Mouse (Mus musculus): ENCODE measurements around the gene Rbm38. TPM values are rescaled to one million over a fixed set of nuclear protein-coding genes. Genes with fewer than 3 reads are reported as not detected.

The Rbm38 gene
- polyA plus RNA-seq, 1 experiment: 148 TPM

DNA sequence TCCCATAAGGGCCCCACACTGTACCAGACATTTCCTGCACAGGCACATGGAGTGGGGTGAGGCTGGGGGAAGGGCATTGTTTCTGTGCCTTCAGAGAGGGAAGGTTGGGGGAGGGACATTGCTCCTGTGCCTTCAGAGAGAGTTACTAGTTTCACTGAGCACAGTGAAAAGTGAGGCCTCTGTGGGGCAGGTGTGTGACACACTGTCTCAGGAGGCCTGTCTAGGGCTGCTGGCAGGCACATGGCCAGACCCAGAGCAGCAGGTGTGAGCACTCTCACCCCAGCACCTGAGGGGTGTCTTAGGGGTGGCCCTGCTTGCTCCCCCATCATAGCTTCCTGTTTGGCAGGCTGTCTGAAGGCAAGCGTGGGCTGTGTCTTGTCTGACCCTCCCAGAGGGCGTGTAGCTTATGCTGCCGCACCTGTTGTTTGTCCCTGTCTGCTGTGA lies 6.4 kb downstream of the Rbm38 start:
- Histone ChIP-seq H3K36me3 (ENCODE audit: control insufficient read depth, insufficient read depth, low read length) (peaks cover 10% of the 10 kb centered on the region; the same call in 1 of the 2 replicates), H3K4me1 (ENCODE audit: control insufficient read depth, insufficient read depth, insufficient read length, low read length) (peaks cover 63% of the 10 kb centered on the region), H3K27ac (ENCODE audit: insufficient read depth, low read depth, low read length) (peak overlapping the region; percentile 32), H3K4me3 (ENCODE audit: low read depth, low read length) (0 out of 2 replicates have a peak overlapping the region, but pooled peaks have one; percentile 1), H3K27me3 (ENCODE audit: control insufficient read depth, insufficient read depth, low read length) (no peaks in the 10 kb centered on the region)
- 19% methylated on average over 3 of the region's 3 CpGs for WGBS
- TF ChIP-seq POLR2A (IDR thresholded peaks at IDR 0.05; ENCODE audit: low read depth, low read length) (0 out of 2 replicates have a peak, but pooled peaks have one; percentile 19), CTCF (IDR thresholded peaks at IDR 0.05; ENCODE audit: extremely low read depth, insufficient read length, insufficient replicate concordance, low read depth, low read length) (no peak)

DNA sequence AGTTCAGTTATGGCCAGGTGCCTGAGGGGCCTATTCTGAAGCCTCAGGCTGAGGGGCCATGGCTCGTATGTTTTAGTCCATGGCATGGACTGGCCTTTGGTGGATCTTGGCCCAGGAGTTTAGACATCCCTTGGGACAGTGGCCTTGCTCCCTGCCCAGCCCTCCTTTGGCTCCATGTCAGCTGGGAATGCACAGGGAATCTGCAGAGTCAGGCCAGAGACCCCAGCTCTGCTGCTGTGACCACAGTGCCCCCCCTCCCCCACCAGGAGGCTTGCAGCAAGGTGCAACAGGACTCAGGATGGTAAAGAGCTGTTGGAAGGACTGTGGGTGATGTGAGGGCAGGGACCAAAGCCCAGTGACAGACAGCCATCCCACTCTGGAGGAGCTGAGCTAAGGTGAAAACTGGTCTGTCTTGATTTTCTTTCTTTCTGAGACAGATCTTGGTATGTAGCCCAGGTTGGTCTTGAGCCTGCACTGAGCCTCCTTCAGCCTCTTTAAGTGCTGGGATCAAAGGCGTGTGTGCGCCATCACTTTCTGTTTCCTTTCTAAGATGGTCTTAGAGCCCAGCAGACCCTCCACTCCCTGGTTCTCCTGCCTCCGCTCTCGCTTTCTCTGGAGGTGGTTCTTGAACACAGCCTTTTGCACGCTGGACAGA lies 7.0 kb downstream of the Rbm38 start:
- H3K27me3 ChIP-seq (ENCODE audit: control insufficient read depth, insufficient read depth, low read length): no peaks in the 10 kb centered on the region
- peaks cover 67% of the 10 kb centered on the region for H3K4me1 ChIP-seq (ENCODE audit: control insufficient read depth, insufficient read depth, insufficient read length, low read length)
- WGBS: 55% methylated on average over 6 of the region's 6 CpGs
- no peak overlapping the region for H3K4me3 ChIP-seq (ENCODE audit: low read depth, low read length)
- peaks cover 10% of the 10 kb centered on the region; the same call in 1 of the 2 replicates for H3K36me3 ChIP-seq (ENCODE audit: control insufficient read depth, insufficient read depth, low read length)
- no peak for TF ChIP-seq CTCF (IDR thresholded peaks at IDR 0.05; ENCODE audit: extremely low read depth, insufficient read length, insufficient replicate concordance, low read depth, low read length)
- no peak for TF ChIP-seq POLR2A (IDR thresholded peaks at IDR 0.05; ENCODE audit: low read depth, low read length)
- H3K27ac ChIP-seq (ENCODE audit: insufficient read depth, low read depth, low read length): peak overlapping the region; percentile 39

- H3K36me3 ChIP-seq (ENCODE audit: control insufficient read depth, insufficient read depth, low read length): peaks cover 10% of the 10 kb centered on the region; the same call in 1 of the 2 replicates
- 39% methylated on average over 4 of the region's 4 CpGs for WGBS
- H3K4me3 ChIP-seq (ENCODE audit: low read depth, low read length): no peak overlapping the region
- H3K27me3 ChIP-seq (ENCODE audit: control insufficient read depth, insufficient read depth, low read length): no peaks in the 10 kb centered on the region
- peaks cover 63% of the 10 kb centered on the region for H3K4me1 ChIP-seq (ENCODE audit: control insufficient read depth, insufficient read depth, insufficient read length, low read length)
- no peak overlapping the region for H3K27ac ChIP-seq (ENCODE audit: insufficient read depth, low read depth, low read length)
- no peak; the same call in 1 of the 2 replicates for TF ChIP-seq POLR2A (IDR thresholded peaks at IDR 0.05; ENCODE audit: low read depth, low read length)
These were observed 7.7 kb downstream of the Rbm38 start for GRCm38 (mm10) chr2:173027824-173028495.

GRCm38 (mm10) chr2:173028508-173029031 lies 8.3 kb downstream of the Rbm38 start:
- no peak overlapping the region for H3K27ac ChIP-seq (ENCODE audit: insufficient read depth, low read depth, low read length)
- no peak overlapping the region for H3K4me3 ChIP-seq (ENCODE audit: low read depth, low read length)
- H3K27me3 ChIP-seq (ENCODE audit: control insufficient read depth, insufficient read depth, low read length): no peaks in the 10 kb centered on the region
- no peak for TF ChIP-seq CTCF (IDR thresholded peaks at IDR 0.05; ENCODE audit: extremely low read depth, insufficient read length, insufficient replicate concordance, low read depth, low read length)
- no peak for TF ChIP-seq POLR2A (IDR thresholded peaks at IDR 0.05; ENCODE audit: low read depth, low read length)
- peaks cover 60% of the 10 kb centered on the region for H3K4me1 ChIP-seq (ENCODE audit: control insufficient read depth, insufficient read depth, insufficient read length, low read length)
- peaks cover 13% of the 10 kb centered on the region; the same call in 1 of the 2 replicates for H3K36me3 ChIP-seq (ENCODE audit: control insufficient read depth, insufficient read depth, low read length)
- WGBS: 62% methylated on average over 3 of the region's 3 CpGs

- WGBS: 45% methylated on average over 12 of the region's 12 CpGs
- H3K36me3 ChIP-seq (ENCODE audit: control insufficient read depth, insufficient read depth, low read length): peaks cover 19% of the 10 kb centered on the region; the same call in 1 of the 2 replicates
- peaks cover 42% of the 10 kb centered on the region for H3K4me1 ChIP-seq (ENCODE audit: control insufficient read depth, insufficient read depth, insufficient read length, low read length)
- H3K27ac ChIP-seq (ENCODE audit: insufficient read depth, low read depth, low read length): no peak overlapping the region
- TF ChIP-seq CTCF (IDR thresholded peaks at IDR 0.05; ENCODE audit: extremely low read depth, insufficient read length, insufficient replicate concordance, low read depth, low read length): no peak
- no peak for TF ChIP-seq POLR2A (IDR thresholded peaks at IDR 0.05; ENCODE audit: low read depth, low read length)
- no peak overlapping the region for H3K4me3 ChIP-seq (ENCODE audit: low read depth, low read length)
- no peaks in the 10 kb centered on the region for H3K27me3 ChIP-seq (ENCODE audit: control insufficient read depth, insufficient read depth, low read length)
These were observed 10.5 kb downstream of the Rbm38 start for GRCm38 (mm10) chr2:173030591-173031338.

GRCm38 (mm10) chr2:173033531-173033930 lies 13.2 kb downstream of the Rbm38 start:
- TF ChIP-seq POLR2A (IDR thresholded peaks at IDR 0.05; ENCODE audit: low read depth, low read length) (no peak), CTCF (IDR thresholded peaks at IDR 0.05; ENCODE audit: extremely low read depth, insufficient read length, insufficient replicate concordance, low read depth, low read length) (no peak)
- WGBS: 76% methylated on average over 13 of the region's 13 CpGs
- Histone ChIP-seq H3K27ac (ENCODE audit: insufficient read depth, low read depth, low read length) (no peak overlapping the region), H3K4me3 (ENCODE audit: low read depth, low read length) (no peak overlapping the region), H3K4me1 (ENCODE audit: control insufficient read depth, insufficient read depth, insufficient read length, low read length) (peaks cover 26% of the 10 kb centered on the region), H3K36me3 (ENCODE audit: control insufficient read depth, insufficient read depth, low read length) (peaks cover 17% of the 10 kb centered on the region; the same call in 1 of the 2 replicates), H3K27me3 (ENCODE audit: control insufficient read depth, insufficient read depth, low read length) (no peaks in the 10 kb centered on the region)
